Mouse (Mus musculus): Measurements from ENCODE around the gene Wrnip1.
"Not testable (repeated sequence)": the region's sequence is repeated elsewhere in the genome, so short reads cannot be mapped to it uniquely, and the experiment has no call there.

Gene Wrnip1

GRCm38 (mm10) chr13:32850668-32851404 is 49.0 kb downstream of the Wrnip1 start, which contains the start of gene Serpinb1a:
TSS of gene Serpinb1a (minus strand) at chr13:32851185.
- peak; percentile 70 for DNase-seq (ENCODE audit: low read depth, low spot score)

DNA sequence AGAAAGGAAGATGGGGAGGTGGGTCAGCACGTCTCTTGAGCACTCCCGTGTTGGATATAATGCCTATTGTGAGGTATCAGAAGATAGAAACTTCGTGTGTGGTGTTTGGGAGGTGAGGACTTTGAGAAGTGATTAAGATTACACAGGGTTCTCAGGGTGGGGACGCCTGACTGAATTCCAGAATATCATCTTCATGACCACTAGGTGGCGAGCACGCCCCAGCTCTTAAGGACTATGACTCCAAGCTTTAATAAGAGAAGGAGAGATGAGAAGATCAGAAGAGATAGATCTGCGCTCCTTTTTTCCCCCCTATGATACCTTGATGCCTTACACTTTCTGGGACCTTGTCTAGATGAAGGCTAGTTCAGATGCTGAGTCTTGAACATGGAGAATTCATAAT is 50.1 kb downstream of the Wrnip1 start:
- DNase-seq (ENCODE audit: low read depth, low spot score) = peak; percentile 73

DNA sequence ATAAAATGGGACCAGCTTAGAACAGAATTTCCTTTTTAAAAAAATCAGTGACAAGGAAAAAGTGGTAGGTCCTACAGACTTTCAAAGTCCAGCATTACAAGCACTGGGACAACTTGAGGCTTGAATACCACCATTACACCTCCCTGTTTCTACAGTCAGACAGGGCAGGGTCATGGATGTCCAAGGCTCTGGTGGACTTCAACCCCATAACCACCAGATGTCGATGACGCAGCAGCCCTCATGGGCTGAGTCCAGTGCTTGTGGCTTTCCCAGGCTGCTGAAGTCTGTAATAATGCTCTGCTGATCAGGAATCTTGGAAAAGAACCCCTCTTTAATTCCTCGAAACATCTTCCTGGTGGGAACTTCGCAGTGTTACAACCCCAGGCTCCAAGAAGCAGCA is 50.7 kb downstream of the Wrnip1 start:
- DNase-seq (ENCODE audit: low read depth, low spot score) = no peak

GRCm38 (mm10) chr13:32853073-32853472 is 51.2 kb downstream of the Wrnip1 start:
- DNase-seq (ENCODE audit: low read depth, low spot score) = no peak

DNA sequence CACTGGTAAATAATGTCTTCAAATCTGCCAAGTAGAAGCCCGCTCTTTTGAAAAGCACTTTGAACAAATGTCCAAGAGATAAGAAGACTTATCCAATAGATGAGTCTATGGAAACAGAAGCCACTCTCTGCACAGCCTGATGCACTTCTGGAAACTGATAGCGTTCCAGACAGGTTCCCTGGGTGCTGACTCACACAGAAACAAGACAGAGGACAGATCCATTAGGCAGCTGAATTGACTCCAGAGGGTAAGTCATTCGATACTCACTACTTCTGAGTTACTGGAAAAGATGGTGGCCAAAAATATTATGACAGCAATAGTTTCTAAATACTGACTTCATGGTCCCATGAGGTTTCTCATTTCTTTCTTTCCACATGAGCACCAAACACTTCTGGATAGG is 59.0 kb downstream of the Wrnip1 start:
- no peak for DNase-seq (ENCODE audit: low read depth, low spot score)

GRCm38 (mm10) chr13:32863456-32863855 is 61.6 kb downstream of the Wrnip1 start:
- DNase-seq (ENCODE audit: low read depth, low spot score) = no peak

GRCm38 (mm10) chr13:32864529-32864928 is 62.7 kb downstream of the Wrnip1 start:
- DNase-seq (ENCODE audit: low read depth, low spot score) = not testable (repeated sequence)

GRCm38 (mm10) chr13:32865591-32865990 is 63.8 kb downstream of the Wrnip1 start:
- peak; percentile 26 for DNase-seq (ENCODE audit: low read depth, low spot score)

- DNase-seq (ENCODE audit: low read depth, low spot score) = peak; percentile 82
Observed at GRCm38 (mm10) chr13:32866484-32866883, 64.6 kb downstream of the Wrnip1 start.

DNA sequence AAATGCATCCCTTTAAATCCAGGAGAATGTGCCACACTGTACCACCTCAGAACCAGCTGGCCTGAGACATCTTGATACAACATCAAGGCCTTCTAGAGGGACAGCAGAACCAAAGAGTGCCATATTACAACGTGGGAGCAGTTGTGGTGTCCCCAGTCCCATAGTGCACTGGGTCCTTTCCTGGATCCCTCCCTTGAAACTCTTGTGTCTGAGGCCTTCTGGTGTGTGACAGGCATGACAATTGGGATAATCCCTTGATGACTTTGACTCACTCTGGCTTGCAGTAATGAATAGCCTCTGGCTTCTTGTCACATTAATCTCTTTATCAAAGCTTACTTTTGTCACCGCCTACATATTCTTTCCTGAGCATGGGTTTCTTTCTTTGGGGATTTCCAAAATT is 65.2 kb downstream of the Wrnip1 start:
- no peak for DNase-seq (ENCODE audit: low read depth, low spot score)

- not testable (repeated sequence) for DNase-seq (ENCODE audit: low read depth, low spot score)
Observed at GRCm38 (mm10) chr13:32868233-32868632, 66.4 kb downstream of the Wrnip1 start.

DNA sequence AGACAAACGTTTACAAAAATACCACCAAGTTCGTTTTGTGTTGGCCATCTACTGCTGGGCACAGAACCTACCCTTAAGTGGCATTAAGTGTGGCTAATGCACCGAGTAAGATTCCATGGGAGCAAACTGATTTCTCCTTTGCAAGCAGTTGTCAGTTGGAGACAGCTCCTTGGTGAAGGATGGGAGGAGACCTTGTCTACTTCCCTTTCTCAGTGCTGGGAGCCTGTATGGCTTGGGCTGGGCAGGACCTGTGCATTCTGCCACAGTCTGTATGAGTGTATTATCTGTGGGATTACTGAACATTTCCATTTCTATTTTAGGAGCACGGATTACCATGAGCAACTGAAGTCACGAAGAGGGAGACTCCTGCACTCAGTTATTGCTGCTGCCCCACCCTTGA is 67.0 kb downstream of the Wrnip1 start:
- no peak for DNase-seq (ENCODE audit: low read depth, low spot score)
